Mouse (Mus musculus) CH12.LX (cell line): ENCODE results near the gene Cep295. TPM values are rescaled to one million over a fixed set of nuclear protein-coding genes. Genes with fewer than 3 reads are reported as not detected.

Experiments
- DNase-seq: peaks from one replicate; pipeline ENCODE4 v3.0.0-alpha.2; 2013; ENCODE audit errors: extremely low read depth
- H3K27ac ChIP-seq: 2 replicates; pipeline ENCODE4 v1.5.1; 2012; ENCODE audit warnings: low read depth, mild to moderate bottlenecking, control low read depth, moderate library complexity; ENCODE audit not compliant: insufficient read depth
- H3K27me3 ChIP-seq: replicated peaks from 2 replicates; pipeline ENCODE3; 2012; ENCODE audit warnings: inconsistent platforms
- H3K36me3 ChIP-seq, 2 experiments: replicated peaks in 1 of 2; 2 replicates each; pipeline versions ENCODE3 to v1.6.1; 2012; ENCODE audit warnings: inconsistent platforms in 1 of 2, low read length in 1 of 2, mild to moderate bottlenecking in 1 of 2, mixed read lengths in 1 of 2, moderate library complexity in 1 of 2; ENCODE audit not compliant: control insufficient read depth in 1 of 2, insufficient read depth in 1 of 2
- H3K4me1 ChIP-seq, 2 experiments: 2 replicates each; pipeline ENCODE4 v1.6.1; 2012; ENCODE audit warnings: inconsistent platforms in 1 of 2, moderate library complexity in 1 of 2; ENCODE audit not compliant: insufficient read depth in 2 of 2, control insufficient read depth in 1 of 2
- H3K4me2 ChIP-seq: 2 replicates; pipeline ENCODE4 v1.6.1; 2012; ENCODE audit warnings: low read depth, mild to moderate bottlenecking, control low read depth; ENCODE audit not compliant: poor library complexity, insufficient read depth, severe bottlenecking
- H3K4me3 ChIP-seq, 3 experiments: fragments of 150-350 bp in 1 of 3; sonication (generic) in 1 of 3; replicated peaks in 1 of 3; 2 replicates each; pipeline versions ENCODE3 to v1.5.1; 2011 to 2012; ENCODE audit warnings: low read depth in 2 of 3, low read length in 2 of 3, mild to moderate bottlenecking in 2 of 3, moderate library complexity in 2 of 3, control low read depth in 1 of 3, improper control_type of control experiment in 1 of 3, inconsistent platforms in 1 of 3, mixed read lengths in 1 of 3; ENCODE audit not compliant: poor library complexity in 1 of 3
- H3K79me2 ChIP-seq: replicated peaks from 2 replicates; pipeline ENCODE4 v1.6.1; 2012; ENCODE audit warnings: mild to moderate bottlenecking, moderate library complexity; ENCODE audit not compliant: control insufficient read depth, poor library complexity, insufficient read depth, severe bottlenecking; ENCODE audit errors: extremely low read depth
- H3K9ac ChIP-seq: 2 replicates; pipeline ENCODE4 v1.6.1; 2012; ENCODE audit warnings: low read depth, mild to moderate bottlenecking, control low read depth, moderate library complexity; ENCODE audit not compliant: insufficient read depth
- H3K9me3 ChIP-seq: replicated peaks from 2 replicates; pipeline ENCODE3; 2012; ENCODE audit warnings: low read length, inconsistent platforms, mixed read lengths
- CHD1 ChIP-seq: IDR thresholded peaks from 2 replicates; pipeline ENCODE4 v1.6.1; 2012; ENCODE audit warnings: low read depth, low read length, improper control_type of control experiment, inconsistent platforms
- CHD2 ChIP-seq: IDR thresholded peaks from 2 replicates; pipeline ENCODE4 v1.6.1; 2011; ENCODE audit warnings: low read length, improper control_type of control experiment
- CTCF ChIP-seq, 2 experiments: IDR thresholded peaks in 1 of 2; conservative IDR thresholded peaks in 1 of 2; 2 replicates each; pipeline ENCODE4 v1.5.1; 2011 to 2012; ENCODE audit warnings: low read depth in 2 of 2, low read length in 2 of 2, improper control_type of control experiment in 1 of 2, inconsistent platforms in 1 of 2, mild to moderate bottlenecking in 1 of 2, moderate library complexity in 1 of 2
- E2F4 ChIP-seq: IDR thresholded peaks from 2 replicates; pipeline ENCODE4 v1.6.1; 2011; ENCODE audit warnings: low read depth, low read length, improper control_type of control experiment; ENCODE audit not compliant: insufficient replicate concordance
- HCFC1 ChIP-seq: IDR thresholded peaks from 2 replicates; pipeline ENCODE4 v1.6.1; 2012; ENCODE audit warnings: low read depth, mild to moderate bottlenecking, inconsistent platforms, low read length, improper control_type of control experiment
- IRF4 ChIP-seq: IDR thresholded peaks from 2 replicates; pipeline ENCODE4 v1.6.1; 2014; ENCODE audit warnings: low read depth, mild to moderate bottlenecking, inconsistent platforms, low read length, improper control_type of control experiment
- JUN ChIP-seq: IDR thresholded peaks from 2 replicates; pipeline ENCODE4 v1.6.1; 2011; ENCODE audit warnings: low read depth, mild to moderate bottlenecking, low read length, improper control_type of control experiment, moderate library complexity; ENCODE audit not compliant: insufficient read depth
- JUND ChIP-seq: conservative IDR thresholded peaks from 2 replicates; pipeline ENCODE4 v1.6.1; 2011; ENCODE audit warnings: low read depth, low read length, improper control_type of control experiment
- KAT2A ChIP-seq: IDR thresholded peaks from 2 replicates; pipeline ENCODE4 v1.6.1; 2012; ENCODE audit warnings: low read length, improper control_type of control experiment, inconsistent platforms; ENCODE audit not compliant: insufficient replicate concordance
- MAFK ChIP-seq: IDR thresholded peaks from 2 replicates; pipeline ENCODE4 v1.6.1; 2011; ENCODE audit warnings: low read length, improper control_type of control experiment; ENCODE audit not compliant: insufficient replicate concordance
- MAX ChIP-seq: IDR thresholded peaks from 2 replicates; pipeline ENCODE4 v1.6.1; 2011; ENCODE audit warnings: low read length, improper control_type of control experiment
- MYC ChIP-seq: IDR thresholded peaks from 2 replicates; pipeline ENCODE4 v1.6.1; 2011; ENCODE audit warnings: low read depth, mild to moderate bottlenecking, improper control_type of control experiment, low read length
- POLR2A ChIP-seq: IDR thresholded peaks from 2 replicates; pipeline ENCODE4 v1.6.1; 2011; ENCODE audit warnings: low read depth, mild to moderate bottlenecking, improper control_type of control experiment, low read length
- POLR2AphosphoS2 ChIP-seq: IDR thresholded peaks from 2 replicates; pipeline ENCODE4 v1.6.1; 2011; ENCODE audit warnings: low read depth, low read length, improper control_type of control experiment
- RAD21 ChIP-seq: IDR thresholded peaks from 2 replicates; pipeline ENCODE4 v1.6.1; 2011; ENCODE audit warnings: low read depth, mild to moderate bottlenecking, low read length, improper control_type of control experiment, moderate library complexity
- SMC3 ChIP-seq: IDR thresholded peaks from 2 replicates; pipeline ENCODE4 v1.6.1; 2011; ENCODE audit warnings: low read depth, low read length, improper control_type of control experiment
- TBP ChIP-seq: conservative IDR thresholded peaks from 2 replicates; pipeline ENCODE4 v1.6.1; 2011; ENCODE audit warnings: low read depth, low read length, improper control_type of control experiment
- TCF12 ChIP-seq: IDR thresholded peaks from 2 replicates; pipeline ENCODE4 v1.6.1; 2014; ENCODE audit warnings: low read depth, mild to moderate bottlenecking, inconsistent platforms, low read length, improper control_type of control experiment
- UBTF ChIP-seq: IDR thresholded peaks from 2 replicates; pipeline ENCODE4 v1.6.1; 2012; ENCODE audit warnings: low read depth, mild to moderate bottlenecking, inconsistent platforms, low read length, improper control_type of control experiment, moderate library complexity
- USF2 ChIP-seq: conservative IDR thresholded peaks from 2 replicates; pipeline ENCODE4 v1.6.1; 2011; ENCODE audit warnings: low read depth, low read length, improper control_type of control experiment
- ZC3H11A ChIP-seq: IDR thresholded peaks from 2 replicates; pipeline ENCODE4 v1.6.1; 2012; ENCODE audit warnings: low read depth, mild to moderate bottlenecking, inconsistent platforms, low read length, improper control_type of control experiment
- ZKSCAN1 ChIP-seq: IDR thresholded peaks from 2 replicates; pipeline ENCODE4 v1.6.1; 2012; ENCODE audit warnings: low read depth, inconsistent platforms, low read length, improper control_type of control experiment, borderline replicate concordance
- ZMIZ1 ChIP-seq: IDR thresholded peaks from 2 replicates; pipeline ENCODE4 v1.6.1; 2012; ENCODE audit warnings: low read depth, mild to moderate bottlenecking, inconsistent platforms, low read length, improper control_type of control experiment
- ZNF384 ChIP-seq: IDR thresholded peaks from 2 replicates; pipeline ENCODE4 v1.6.1; 2012; ENCODE audit warnings: low read depth, low read length, improper control_type of control experiment, inconsistent platforms
- dilution Hi-C: fragments of 300-500 bp; cut with MboI; formaldehyde crosslinking; loops from 2 replicates; pipeline ENCODE4 v1.14.3; 2020; ENCODE audit warnings: low sequenced_read_pairs; ENCODE audit not compliant: extremely low pct_unique_long_range_greater_than_20kb, extremely low pct_ligation_motif_present
- in situ Hi-C: fragments of 300-500 bp; cut with MboI; formaldehyde crosslinking; loops from 3 replicates; pipeline ENCODE4 v1.14.3; 2019; ENCODE audit warnings: low sequenced_read_pairs, low pct_ligation_motif_present, low pct_unique_long_range_greater_than_20kb, mixed read lengths
- polyA plus RNA-seq: library from polyadenylated mRNA; unstranded; fragments of >175 nt; gene quantifications from 2 replicates; pipeline ENCODE4 v1.2.1, GENCODE M21; 2012; ENCODE audit warnings: low read depth; ENCODE audit not compliant: insufficient read length
- total RNA-seq, 2 experiments: library from RNA; depleted of rRNA; stranded (reverse); fragments of 300-350 nt in 1 of 2; fragments of >200 nt in 1 of 2; gene quantifications; 2 replicates each; pipeline ENCODE4 v1.2.3; 2012 to 2014

The Cep295 gene
- total and polyA plus RNA-seq, 3 experiments: 20.4 to 29.9 (median 27.2) TPM

GRCm38 (mm10) chr9:15285443-15285842, 72.1 kb downstream of the Cep295 start:
- no peak for DNase-seq
- no peak overlapping the region for H3K4me3 ChIP-seq
- in situ Hi-C loops: no loop called here

DNA sequence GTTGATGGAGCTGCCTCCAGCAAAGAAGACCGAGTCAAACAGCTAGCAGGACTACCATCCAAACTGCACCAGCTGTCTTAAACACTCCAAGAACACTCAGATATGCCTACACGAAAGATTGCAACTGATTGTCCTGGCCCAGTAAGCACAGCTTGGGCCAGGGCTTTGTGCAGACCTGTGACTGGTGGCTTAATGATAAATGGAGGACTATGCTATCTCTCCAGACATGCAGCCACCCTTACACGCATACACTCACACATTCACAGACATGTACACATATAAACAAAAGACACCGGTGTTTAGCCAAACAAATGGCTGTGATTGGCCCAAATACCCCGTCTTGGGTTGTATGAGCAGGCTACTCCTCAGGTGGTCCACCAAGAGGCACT, 77.1 kb downstream of the Cep295 start:
- no peak for DNase-seq
- peaks cover 15 to 49% of the 10 kb centered on the region in 2 experiments for H3K36me3 ChIP-seq
- peak overlapping the region; percentile 67 for H3K9ac ChIP-seq
- peaks cover 28% of the 10 kb centered on the region for H3K79me2 ChIP-seq
- dilution Hi-C loops: no loop called here
- H3K27me3 ChIP-seq: no peaks in the 10 kb centered on the region
- peak overlapping the region; percentile 72 for H3K4me2 ChIP-seq
- no peaks in the 10 kb centered on the region for H3K9me3 ChIP-seq
- H3K4me1 ChIP-seq: peaks cover 5 to 26% of the 10 kb centered on the region in 2 experiments
- no peak overlapping the region for H3K27ac ChIP-seq
- TF ChIP-seq CTCF (conservative IDR thresholded peaks at IDR 0.05 in 1 of 2, IDR thresholded peaks at IDR 0.05 in 1 of 2; ENCODE audit: low read depth in 2 of 2, low read length in 2 of 2) (no peak), CHD2 (no peak), CHD1 (no peak), MAX (no peak), ZNF384 (no peak), TBP (no peak), JUND (no peak), POLR2A (no peak), JUN (no peak), ZMIZ1 (no peak), TCF12 (no peak), KAT2A (no peak), ZKSCAN1 (no peak), UBTF (no peak), E2F4 (no peak), ZC3H11A (no peak), USF2 (no peak), MAFK (no peak), MYC (no peak), POLR2AphosphoS2 (no peak)
- H3K4me3 ChIP-seq: peak overlapping the region; percentile 67 to 95 (median 73)
- in situ Hi-C loops: no loop called here

More at GRCm38 (mm10) chr9:15285443-15285842, 72.1 kb downstream of the Cep295 start:
- dilution Hi-C loops: no loop called here
- no peaks in the 10 kb centered on the region for H3K27me3 ChIP-seq
- H3K79me2 ChIP-seq: no peaks in the 10 kb centered on the region
- H3K27ac ChIP-seq: no peak overlapping the region
- H3K36me3 ChIP-seq: peaks cover 9 to 58% of the 10 kb centered on the region in 2 experiments
- peaks cover 4 to 10% of the 10 kb centered on the region in 2 experiments for H3K4me1 ChIP-seq
- TF ChIP-seq TBP: no peak
- TF ChIP-seq IRF4: no peak
- TF ChIP-seq RAD21: peak; percentile 41
- no peak for TF ChIP-seq HCFC1
- TF ChIP-seq MAX: no peak
- TF ChIP-seq ZC3H11A: no peak
- TF ChIP-seq CTCF (conservative IDR thresholded peaks at IDR 0.05 in 1 of 2, IDR thresholded peaks at IDR 0.05 in 1 of 2; ENCODE audit: low read depth in 2 of 2, low read length in 2 of 2): peak; percentile 30 to 56; a peak in 3 of 4 replicates
- TF ChIP-seq SMC3: peak; percentile 33
- no peak overlapping the region for H3K9ac ChIP-seq
- H3K4me2 ChIP-seq: no peak overlapping the region
- H3K9me3 ChIP-seq: no peaks in the 10 kb centered on the region
